Mouse (Mus musculus) cerebellum, adult 2 months (tissue): Measurements from ENCODE around the gene Cblb.

Experiments used
- CTCF ChIP-seq: fragments of 200-500 bp; IDR thresholded peaks from 2 replicates; pipeline ENCODE4 v1.5.1; 2011; ENCODE audit warnings: low read depth, mild to moderate bottlenecking, control low read depth, low read length, moderate library complexity, borderline replicate concordance; ENCODE audit not compliant: insufficient read depth
- POLR2A ChIP-seq: fragments of 200-500 bp; IDR thresholded peaks from 2 replicates; pipeline ENCODE4 v1.6.1; 2011; ENCODE audit warnings: low read length, control low read depth, borderline replicate concordance; ENCODE audit not compliant: insufficient read depth

DNA sequence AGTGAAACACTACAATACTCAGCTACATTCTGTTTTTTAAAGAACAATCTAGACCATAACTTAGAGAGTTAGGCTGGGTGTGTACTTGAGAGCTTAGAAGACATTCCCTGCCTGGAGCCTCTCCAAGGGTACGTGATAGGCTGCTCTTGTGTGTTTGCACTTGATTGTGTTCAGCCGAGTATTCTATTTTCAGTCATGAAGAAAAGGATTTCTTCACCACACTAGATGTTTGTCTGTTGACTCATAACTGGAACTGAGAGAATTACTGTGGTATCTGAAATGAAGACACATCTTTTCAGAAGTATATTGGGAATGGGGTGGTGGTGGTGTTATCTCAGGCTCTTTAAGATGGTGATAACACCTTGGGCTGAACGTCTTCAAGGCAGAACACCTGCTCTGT is 64.6 kb downstream of the Cblb start:
- no peak for TF ChIP-seq CTCF
- no peak for TF ChIP-seq POLR2A
